Mouse (Mus musculus) layer of hippocampus, postnatal 14 days (tissue): Measurements from ENCODE around the gene Zfp607a. TPM values are rescaled to one million over a fixed set of nuclear protein-coding genes. Genes with fewer than 3 reads are reported as not detected.
"Not testable (repeated sequence)": the region's sequence is repeated elsewhere in the genome, so short reads cannot be mapped to it uniquely, and the experiment has no call there.

ENCODE experiments used
- DNase-seq, 2 experiments: peaks; one replicate each; pipeline ENCODE4 v3.0.0; 2021 to 2022; ENCODE audit warnings: low spot score in 2 of 2, mixed read lengths in 1 of 2
- long read RNA-seq, 2 experiments: library from polyadenylated mRNA; stranded (forward); transcript quantifications; one replicate each; pipeline ENCODE4 v2.0.0; 2021
- total RNA-seq, 2 experiments: library from RNA; stranded (reverse); gene quantifications; 2 replicates each; pipeline ENCODE4 v1.2.3; 2021

Zfp607a gene
- 1 to 10 TPM; 2.2 TPM for total RNA-seq
- long read RNA-seq, experiment 1 = 0 reads
- long read RNA-seq, experiment 2 = 0 reads

DNA sequence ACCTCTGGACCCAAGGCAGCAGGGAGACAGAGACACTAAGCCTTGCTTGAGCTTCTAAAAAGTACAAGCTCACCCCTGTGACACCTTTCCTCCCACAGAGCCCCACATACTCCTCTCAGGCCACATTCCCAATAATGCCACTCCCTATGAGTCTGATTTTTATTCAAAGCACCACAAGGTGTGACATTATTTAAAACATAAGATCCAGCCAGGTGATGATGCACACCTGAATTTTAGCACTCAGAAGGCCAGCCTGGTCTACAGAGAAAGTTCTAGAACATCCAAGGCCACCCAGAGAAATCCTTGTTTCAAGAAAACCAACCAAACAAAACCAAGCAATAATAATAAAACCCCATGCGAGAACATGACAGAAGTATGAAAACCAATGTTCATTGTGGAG lies at the start of gene Zfp607a:
Gene Zfp607a, plus strand, starts transcription at position 301 of the 400 bp plus-strand sequence.
- no peak for DNase-seq

DNA sequence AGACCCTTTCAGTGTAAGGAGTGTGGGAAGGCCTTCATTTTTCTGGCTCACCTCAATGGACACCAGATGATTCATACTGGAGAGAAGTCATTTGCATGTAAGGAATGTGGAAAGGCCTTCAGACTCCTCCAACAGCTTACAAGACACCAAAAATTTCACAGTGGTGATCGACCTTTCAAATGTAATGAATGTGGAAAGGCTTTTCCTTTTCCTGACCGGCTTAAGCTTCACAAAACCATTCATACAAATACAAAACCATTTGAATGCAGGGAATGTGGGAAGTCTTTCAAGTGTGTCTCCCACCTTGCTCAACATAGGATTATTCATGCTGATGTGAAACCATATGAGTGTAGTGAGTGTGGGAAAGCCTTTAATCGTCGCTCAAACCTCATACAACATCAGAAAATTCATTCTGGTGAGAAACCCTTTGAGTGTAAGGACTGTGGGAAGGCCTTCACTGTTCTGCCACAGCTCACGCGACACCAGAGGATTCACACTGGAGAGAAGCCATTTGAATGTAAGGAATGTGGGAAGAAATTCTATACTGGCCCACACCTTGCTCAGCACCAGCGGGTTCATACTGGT lies 38.7 kb upstream of the Zfp607a start:
- no peak for DNase-seq

DNA sequence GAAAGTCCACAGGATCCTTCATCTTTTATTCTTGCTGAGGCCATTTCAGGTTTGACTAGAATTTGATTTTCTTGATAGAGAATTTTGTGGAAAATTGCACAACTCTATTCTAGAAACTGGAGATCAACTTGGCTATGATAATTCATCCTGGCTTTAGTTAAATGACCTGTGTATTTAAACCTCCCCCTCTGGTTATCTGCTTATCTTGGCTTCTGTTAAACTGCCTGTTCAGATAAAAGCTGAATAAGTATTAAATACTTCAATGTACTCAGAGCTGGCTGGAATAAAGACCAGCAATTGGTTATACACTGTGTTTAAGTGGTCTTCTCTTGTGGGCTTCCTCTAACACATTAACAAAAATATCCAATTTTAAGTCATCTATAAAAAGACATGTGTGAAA lies 34.7 kb upstream of the Zfp607a start:
- no peak for DNase-seq

DNA sequence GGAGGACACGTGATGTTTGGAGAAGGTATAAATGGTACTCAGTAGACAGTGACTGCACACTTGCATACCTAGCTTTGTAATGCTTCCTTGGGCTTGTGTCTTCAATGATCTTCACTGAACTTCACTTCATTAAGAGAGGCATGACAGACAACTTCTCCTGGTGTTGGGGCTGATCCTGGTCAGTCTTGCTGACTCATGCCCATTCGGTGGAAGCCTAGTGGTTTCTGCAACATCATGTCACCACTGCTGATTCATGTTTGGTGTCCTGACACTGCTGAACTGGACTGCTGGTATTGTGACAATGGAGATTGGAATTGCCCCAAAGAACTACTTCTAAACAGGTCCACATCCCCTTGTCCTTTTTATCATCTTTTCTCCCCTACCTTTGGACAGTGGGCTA lies 23.2 kb upstream of the Zfp607a start:
- no peak for DNase-seq

DNA sequence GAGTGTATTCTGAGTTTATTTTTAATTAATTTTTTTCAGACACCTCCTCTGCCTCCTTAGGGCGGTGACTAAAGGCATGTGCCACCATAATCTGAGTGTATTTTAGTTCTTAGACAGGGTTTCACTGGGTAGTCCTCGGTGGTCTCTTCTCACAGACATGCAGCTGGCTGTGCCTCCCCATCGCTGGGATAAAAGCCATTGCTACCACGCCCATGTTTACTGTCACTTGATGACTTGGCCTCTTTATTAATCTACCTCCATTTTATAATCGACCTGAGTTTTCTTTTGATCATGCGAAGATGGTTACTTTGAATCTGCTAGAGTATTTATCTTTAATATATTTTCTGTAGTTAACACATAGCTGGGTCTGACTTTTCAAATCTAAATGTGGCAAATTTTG lies 19.4 kb upstream of the Zfp607a start:
- DNase-seq = no peak

DNA sequence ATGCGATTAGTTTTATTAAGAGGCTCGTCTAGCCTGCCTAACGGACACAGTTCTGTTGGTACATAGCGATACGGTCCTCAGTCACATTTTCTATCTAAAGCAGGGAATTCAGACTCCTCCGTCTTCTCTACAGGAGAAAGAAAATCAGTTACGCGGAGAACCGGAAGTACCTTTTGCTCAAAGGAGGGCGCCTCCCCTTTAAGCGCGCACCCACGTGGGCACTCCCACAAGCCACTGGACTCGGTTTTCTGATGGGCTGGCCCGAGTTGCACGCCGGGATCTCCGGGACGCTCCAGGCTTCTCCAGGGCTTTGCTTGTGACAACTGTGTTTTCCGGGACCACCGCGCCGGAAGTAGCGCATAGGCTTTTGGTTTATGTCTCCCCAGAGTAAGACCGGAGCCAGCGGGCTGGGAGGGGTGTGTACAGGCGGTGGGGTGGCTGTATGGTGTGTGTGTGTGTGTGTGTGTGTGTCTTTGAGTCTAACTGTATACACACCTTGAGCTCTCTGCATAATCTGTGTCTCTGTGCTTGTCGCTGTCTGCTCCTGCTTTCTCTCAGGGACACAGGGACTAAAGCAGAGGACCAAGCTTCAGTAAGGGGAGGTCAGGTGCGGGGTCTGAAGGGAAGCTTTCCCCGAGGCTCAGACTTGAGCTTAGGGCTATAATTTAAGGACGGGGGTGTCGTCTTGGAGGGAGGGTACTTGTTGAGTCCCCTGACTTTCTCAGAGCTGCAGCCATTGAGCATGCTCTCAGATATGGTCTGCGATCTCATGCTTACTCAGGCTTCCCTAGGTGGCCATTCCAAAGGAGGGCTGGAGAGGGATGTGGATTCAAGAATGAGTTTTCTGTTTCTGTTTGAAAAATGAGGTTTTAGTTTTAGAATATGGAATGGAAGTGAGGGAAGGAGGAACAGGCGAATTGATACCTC lies 18.7 kb upstream of the Zfp607a start, which contains the start of gene Zfp59:
Gene Zfp59, plus strand, starts transcription at position 285 of the 927 bp plus-strand sequence.
- peak; percentile 84 to 93 for DNase-seq

DNA sequence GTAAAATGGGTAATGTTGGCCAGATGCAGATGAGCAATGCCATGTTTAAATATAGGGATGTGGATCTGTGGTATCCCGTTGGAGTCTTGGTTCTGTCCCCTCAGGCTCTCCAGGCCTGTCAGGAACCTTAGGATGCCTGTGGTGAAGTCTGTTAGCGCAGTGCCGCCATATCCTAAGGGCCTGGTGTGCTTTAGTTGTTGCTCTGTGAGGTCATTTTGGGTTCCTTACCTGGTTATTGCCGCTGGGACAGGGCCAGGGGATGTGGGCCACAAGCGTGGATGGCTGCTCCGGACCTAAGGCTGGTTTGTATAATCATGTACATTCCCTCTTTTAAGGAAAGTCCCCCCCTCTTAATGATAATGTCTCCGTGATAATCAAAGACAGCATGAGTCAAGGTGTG lies 17.7 kb upstream of the Zfp607a start:
- no peak for DNase-seq

DNA sequence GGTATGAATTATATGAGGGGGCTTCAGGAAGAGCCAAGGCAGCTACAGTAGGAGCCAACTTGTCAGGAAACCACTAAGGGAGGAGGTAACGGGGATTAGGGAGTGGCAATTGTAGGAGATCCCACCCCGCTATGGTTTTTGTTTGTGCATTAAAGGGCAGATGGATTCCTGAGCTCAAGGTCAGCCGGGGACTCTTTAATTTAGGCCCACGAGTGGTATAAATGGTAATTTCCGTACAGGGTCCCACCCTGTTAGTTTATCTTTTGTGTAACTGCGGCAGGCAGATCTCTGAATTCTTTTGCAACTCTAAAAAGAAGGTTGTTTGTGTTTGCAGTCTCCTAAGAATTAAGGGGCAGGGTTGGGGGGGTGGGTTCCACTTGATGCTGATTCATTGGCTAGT lies 17.2 kb upstream of the Zfp607a start:
- DNase-seq = no peak

DNA sequence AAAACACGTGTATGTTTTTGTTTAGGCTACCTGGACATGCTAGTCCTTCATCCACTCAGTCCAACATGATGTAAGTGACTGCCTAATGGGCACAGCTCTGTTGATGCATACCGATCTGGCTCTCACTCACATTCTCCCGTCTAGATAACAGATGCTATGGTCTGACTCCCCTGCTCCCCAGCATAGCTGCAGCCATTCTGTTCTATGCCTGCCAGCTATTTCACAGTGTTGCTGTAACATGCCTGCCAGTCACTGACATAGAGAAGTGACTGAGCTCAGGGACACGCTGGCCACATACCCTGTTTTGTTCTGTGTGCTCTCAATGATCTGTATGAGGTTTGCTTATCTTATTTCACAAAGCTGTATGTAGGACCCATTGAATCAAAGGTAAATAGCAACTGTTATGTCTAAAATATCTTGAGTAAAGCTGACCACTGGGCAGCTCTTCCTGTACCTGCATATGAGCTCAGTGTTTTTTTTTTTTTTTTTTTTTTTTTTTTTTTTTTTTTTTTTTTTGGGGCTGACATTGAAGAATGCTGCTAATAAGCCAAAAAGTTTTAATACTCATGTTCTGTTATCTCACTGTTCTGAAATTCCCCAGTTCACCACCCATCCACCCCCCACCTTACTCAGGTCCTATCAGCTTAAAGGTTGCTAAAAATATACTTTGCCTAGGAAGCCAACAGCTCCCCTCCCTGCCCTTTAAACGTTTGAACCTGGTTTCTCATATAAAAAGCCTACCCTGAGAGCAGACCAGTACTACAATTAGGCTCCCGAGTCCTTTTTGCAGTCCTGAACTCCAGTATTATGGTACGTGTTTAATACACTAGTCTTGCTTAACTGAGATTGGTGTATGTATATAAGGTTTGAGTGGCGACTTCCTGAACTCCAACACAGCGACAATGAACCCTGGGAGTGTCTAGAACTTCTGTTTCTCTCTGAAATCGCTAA lies 2.2 kb downstream of the Zfp607a start:
- no peak for DNase-seq

DNA sequence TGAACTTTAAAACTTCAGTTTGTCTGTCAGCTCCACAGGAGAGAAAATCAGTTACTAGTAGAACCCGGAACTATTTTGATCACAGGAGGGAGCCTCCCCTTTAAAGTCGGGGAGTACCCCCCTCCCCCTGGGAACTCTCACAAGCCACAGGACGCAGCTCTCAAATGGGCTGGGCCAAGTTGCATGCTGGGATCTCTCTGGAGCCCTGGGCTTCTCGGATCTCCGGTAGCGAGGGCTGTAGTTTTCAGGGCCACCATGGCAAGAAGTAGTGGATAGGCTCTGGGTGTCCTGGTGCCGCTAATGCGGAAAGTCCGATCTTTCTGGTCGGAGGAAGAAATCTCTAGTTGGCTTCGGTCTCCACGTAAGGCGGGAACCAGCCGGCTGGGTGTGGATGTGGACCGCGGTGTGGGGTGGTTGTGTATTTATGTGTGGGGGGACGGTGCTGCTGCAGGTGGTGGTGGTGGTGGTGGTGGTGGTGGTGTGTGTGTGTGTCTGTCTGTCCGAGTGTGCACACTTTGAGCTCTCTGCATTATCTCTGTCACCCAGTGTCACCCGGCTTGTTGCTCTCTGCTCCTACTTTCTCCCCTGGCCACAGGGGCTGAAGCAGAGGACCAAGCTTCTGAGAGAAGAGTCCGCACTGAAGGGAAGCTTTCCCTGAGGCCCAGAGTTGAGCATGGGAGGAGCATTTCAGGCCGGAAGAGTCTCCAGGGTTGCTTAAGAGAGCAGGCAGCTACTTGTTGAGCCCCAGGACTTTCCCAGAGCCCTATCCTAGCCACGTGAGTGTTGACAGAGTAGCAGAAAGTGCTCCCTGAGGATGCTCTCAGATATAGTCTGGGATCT lies 3.3 kb downstream of the Zfp607a start:
- peak; percentile 47 to 71 for DNase-seq

DNA sequence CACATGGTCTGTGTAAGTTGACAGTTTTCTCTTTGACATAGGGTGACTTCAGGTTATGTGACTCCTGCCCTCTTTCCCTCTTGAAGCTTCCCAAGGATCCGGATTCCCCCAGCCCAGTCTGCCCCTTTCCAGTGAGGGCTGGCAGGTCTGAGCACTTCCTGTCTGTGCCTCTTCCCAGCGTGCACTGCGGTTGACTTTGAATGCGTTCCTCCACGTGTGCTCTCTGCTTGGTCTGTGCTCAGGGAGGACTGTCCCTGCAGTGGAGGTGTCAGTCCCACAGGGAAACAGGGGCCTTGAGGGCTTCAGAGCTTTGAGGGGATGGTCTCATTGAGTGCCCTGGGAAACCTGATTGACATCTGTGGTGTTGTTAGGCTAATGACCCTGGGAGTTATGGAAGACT lies 5.3 kb downstream of the Zfp607a start:
- not testable (repeated sequence) for DNase-seq

DNA sequence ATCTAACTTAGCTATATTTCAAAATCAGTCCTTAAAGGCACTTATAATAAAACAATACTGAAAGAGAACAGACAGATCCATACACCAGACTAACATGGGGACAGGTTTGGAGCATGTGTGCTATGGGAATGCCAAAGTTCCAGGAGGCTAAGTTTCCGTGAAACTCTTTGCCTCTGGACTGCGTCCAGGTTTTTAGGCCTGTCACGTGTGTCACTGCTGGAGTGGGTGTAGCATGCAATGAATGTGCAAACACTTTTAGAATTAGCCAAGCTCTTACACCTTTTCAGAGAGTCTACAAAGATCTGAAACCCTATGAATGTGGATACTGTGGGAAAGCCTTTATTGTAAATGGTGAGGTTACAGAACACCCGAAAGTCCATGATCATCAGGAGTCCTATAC lies 24.4 kb downstream of the Zfp607a start:
- no peak for DNase-seq

DNA sequence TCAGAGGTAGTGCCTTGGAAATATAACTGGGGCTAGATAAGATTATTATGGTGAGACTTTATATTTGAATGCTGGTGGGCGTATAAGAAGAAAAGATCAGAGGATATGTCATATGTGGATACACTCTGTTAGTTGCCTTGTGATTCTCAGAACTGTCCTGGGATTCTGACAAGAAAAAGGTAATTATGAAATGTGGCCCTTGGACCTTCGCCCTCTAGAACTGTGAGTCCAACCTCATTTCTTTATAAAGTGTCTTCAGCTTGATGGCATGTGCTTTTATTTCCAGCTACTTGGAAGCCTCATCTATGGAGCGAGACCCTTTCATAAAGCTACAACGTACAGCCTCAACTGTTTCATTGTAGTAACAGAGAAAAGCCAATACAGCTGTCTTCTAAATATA lies 43.3 kb downstream of the Zfp607a start:
- DNase-seq = no peak

DNA sequence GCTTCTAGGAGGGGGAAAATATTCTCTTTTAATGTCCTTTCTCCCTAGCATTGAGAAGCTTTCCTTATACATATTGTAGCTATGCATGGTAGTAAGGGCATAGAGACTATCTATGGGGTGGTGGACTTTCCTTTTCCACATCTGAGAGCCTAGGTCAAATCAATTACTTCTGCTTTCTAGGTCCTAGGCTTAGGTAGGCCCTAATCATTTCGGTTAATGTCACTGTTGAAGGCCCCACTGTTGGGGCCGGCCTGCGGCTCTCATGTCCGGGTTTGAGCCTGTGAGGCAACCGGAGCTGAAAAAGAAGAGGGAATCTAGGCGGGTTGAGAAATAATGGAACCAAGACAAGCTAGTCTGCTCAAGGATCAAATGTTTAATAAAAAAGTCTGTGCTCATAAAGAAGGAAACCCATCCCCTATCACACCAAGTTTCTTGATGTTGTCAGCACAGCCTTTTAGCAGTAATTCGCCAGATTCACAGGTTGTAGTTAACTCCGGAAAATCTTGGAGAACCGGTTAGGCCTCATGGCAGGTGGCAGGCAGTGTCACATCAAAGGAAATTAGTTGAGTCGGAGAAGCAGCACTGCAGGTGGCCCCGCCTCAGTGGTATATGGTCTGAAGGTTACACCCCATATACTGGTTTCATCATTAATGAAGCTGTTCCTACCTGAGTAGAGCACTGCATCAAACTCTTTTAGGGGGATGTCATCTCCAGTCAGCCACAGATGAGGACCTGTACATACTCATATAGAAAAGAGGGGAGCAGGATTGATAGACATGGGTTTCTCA lies 47.9 kb downstream of the Zfp607a start:
- DNase-seq = no peak

DNA sequence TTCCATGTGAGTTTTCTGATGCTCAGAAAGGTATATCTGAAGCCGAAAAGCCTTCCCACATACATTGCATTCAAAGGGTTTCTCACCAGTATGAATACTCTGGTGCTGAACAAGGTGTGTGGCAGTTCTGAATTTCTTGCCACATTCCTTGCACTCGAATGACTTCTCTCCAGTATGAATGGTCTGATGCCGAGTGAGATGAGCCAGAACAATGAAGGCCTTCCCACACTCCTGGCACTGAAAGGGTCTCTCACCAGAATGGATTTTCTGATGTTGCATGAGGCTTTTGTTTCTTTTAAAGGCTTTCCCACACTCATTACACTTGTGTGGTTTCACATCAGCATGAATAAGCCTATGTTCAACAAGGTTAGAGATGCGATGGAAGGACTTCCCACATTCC lies 53.6 kb downstream of the Zfp607a start:
- DNase-seq = not testable (repeated sequence)

DNA sequence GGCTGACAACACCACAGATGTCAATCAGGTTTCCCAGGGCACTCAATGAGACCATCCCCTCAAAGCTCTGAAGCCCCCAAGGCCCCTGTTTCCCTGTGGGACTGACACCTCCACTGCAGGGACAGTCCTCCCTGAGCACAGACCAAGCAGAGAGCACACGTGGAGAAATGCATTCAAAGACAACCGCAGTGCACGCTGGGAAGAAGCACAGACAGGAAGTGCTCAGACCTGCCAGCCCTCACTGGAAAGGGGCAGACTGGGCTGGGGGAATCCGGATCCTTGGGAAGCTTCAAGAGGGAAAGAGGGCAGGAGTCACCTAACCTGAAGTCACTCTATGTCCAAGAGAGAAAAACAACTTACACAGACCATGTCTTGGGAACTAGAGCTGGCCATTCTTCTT lies 69.7 kb downstream of the Zfp607a start:
- not testable (repeated sequence) for DNase-seq

DNA sequence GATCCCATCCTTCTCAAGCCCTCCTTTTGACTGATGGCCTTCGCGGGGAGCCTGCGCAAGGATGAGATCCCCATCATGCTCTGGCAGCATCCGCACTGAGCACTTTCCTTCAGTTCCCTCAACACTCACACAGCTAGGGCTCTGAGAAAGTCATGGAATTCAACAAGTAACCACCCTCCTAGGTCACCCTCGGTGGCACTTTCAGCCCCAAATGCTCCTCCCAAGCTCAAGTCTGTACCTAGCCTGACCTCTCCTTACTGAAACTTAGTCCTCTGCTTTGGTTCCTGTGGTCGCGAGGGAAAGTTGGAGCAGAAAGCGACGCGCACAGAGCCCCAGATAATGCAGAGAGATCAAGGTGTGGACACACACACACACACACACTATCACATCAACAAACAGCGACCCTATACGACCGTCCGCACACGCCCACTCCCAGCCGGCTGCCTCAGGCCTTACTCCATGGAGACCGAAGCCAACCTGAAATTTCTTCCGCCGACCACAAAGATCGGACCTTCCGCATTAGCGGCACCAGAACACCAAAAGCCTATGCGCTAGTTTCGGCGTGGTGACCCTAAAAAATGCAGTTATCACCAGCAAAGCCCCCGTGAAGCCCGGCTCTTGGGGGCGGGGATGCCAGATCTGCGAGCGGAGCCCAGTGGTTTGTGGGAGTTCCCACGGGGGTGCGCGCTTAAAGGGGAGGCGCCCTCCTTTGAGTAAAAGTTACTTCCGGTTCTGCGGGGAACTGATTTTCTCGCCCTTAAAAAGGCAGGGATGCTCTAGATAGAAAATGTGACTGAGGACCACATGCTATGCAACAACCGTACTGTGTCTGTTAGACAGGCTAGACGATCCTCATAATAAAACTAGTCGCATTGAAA lies 71.7 kb downstream of the Zfp607a start, which contains the start of gene Zfp974:
Gene Zfp974, minus strand, starts transcription at position 643 of the 878 bp plus-strand sequence.
- DNase-seq = peak; percentile 55 to 66
